Mouse (Mus musculus): ENCODE results near the gene Kif5a. TPM values are rescaled to one million over a fixed set of nuclear protein-coding genes. Genes with fewer than 3 reads are reported as not detected.

The Kif5a gene
- polyA plus RNA-seq, 2 experiments = 2.8 to 9.7 TPM

GRCm38 (mm10) chr10:127225732-127226131 is 37.4 kb downstream of the Kif5a start:
- Histone ChIP-seq H3K27me3 (ENCODE audit: control insufficient read depth, insufficient read depth, low read length) (no peaks in the 10 kb centered on the region; the same call in 1 of the 2 replicates), H3K4me3 (replicated peaks; ENCODE audit: low read length) (no peak overlapping the region), H3K4me2 (replicated peaks; ENCODE audit: low read depth, low read length, severe bottlenecking) (no peak overlapping the region), H3K9me3 (ENCODE audit: control insufficient read depth, low read length) (no peaks in the 10 kb centered on the region), H3K9ac (ENCODE audit: low read depth, low read length, severe bottlenecking) (no peak overlapping the region), H3K4me1 (ENCODE audit: control insufficient read depth, insufficient read depth, low read length) (no peaks in the 10 kb centered on the region), H3K36me3 (ENCODE audit: control insufficient read depth, insufficient read depth, low read length) (no peaks in the 10 kb centered on the region), H3K27ac (replicated peaks; ENCODE audit: low read depth, low read length) (no peak overlapping the region)
- no peak for ATAC-seq (ENCODE audit: low FRiP score, low read depth)
- no peak for DNase-seq (ENCODE audit: low spot score)
- 22% methylated on average over 10 of the region's 10 CpGs for WGBS
- no peak for TF ChIP-seq POLR2A (IDR thresholded peaks at IDR 0.05; ENCODE audit: borderline replicate concordance, extremely low read depth, insufficient read depth, insufficient read length)

- WGBS = 47% methylated on average over 6 of the region's 6 CpGs
- ATAC-seq (ENCODE audit: low FRiP score, low read depth) = no peak
- Histone ChIP-seq H3K9me3 (ENCODE audit: control insufficient read depth, low read length) (no peaks in the 10 kb centered on the region), H3K27ac (replicated peaks; ENCODE audit: low read depth, low read length) (no peak overlapping the region), H3K36me3 (ENCODE audit: control insufficient read depth, insufficient read depth, low read length) (no peaks in the 10 kb centered on the region), H3K4me1 (ENCODE audit: control insufficient read depth, insufficient read depth, low read length) (no peaks in the 10 kb centered on the region), H3K27me3 (ENCODE audit: control insufficient read depth, insufficient read depth, low read length) (no peaks in the 10 kb centered on the region; the same call in 1 of the 2 replicates), H3K4me3 (replicated peaks; ENCODE audit: low read length) (no peak overlapping the region), H3K4me2 (replicated peaks; ENCODE audit: low read depth, low read length, severe bottlenecking) (no peak overlapping the region), H3K9ac (ENCODE audit: low read depth, low read length, severe bottlenecking) (no peak overlapping the region)
- TF ChIP-seq POLR2A (IDR thresholded peaks at IDR 0.05; ENCODE audit: borderline replicate concordance, extremely low read depth, insufficient read depth, insufficient read length) = no peak
- no peak for DNase-seq (ENCODE audit: low spot score)
Observed at GRCm38 (mm10) chr10:127225213-127225612, 37.9 kb downstream of the Kif5a start.

- no peak for ATAC-seq (ENCODE audit: low FRiP score, low read depth)
- H3K4me3 ChIP-seq (replicated peaks; ENCODE audit: low read length) = no peak overlapping the region
- DNase-seq (ENCODE audit: low spot score) = no peak
- no peaks in the 10 kb centered on the region for H3K4me1 ChIP-seq (ENCODE audit: control insufficient read depth, insufficient read depth, low read length)
- no peaks in the 10 kb centered on the region for H3K9me3 ChIP-seq (ENCODE audit: control insufficient read depth, low read length)
- no peak overlapping the region for H3K9ac ChIP-seq (ENCODE audit: low read depth, low read length, severe bottlenecking)
- TF ChIP-seq POLR2A (IDR thresholded peaks at IDR 0.05; ENCODE audit: borderline replicate concordance, extremely low read depth, insufficient read depth, insufficient read length) = no peak
- H3K36me3 ChIP-seq (ENCODE audit: control insufficient read depth, insufficient read depth, low read length) = no peaks in the 10 kb centered on the region
- no peaks in the 10 kb centered on the region for H3K27me3 ChIP-seq (ENCODE audit: control insufficient read depth, insufficient read depth, low read length)
- no peak overlapping the region for H3K27ac ChIP-seq (replicated peaks; ENCODE audit: low read depth, low read length)
- 94% methylated on average over 2 of the region's 2 CpGs for WGBS
- no peak overlapping the region for H3K4me2 ChIP-seq (replicated peaks; ENCODE audit: low read depth, low read length, severe bottlenecking)
Observed at GRCm38 (mm10) chr10:127218339-127218738, 44.8 kb downstream of the Kif5a start.

- TF ChIP-seq POLR2A (IDR thresholded peaks at IDR 0.05; ENCODE audit: borderline replicate concordance, extremely low read depth, insufficient read depth, insufficient read length) = no peak
- Histone ChIP-seq H3K27ac (replicated peaks; ENCODE audit: low read depth, low read length) (no peak overlapping the region), H3K4me2 (replicated peaks; ENCODE audit: low read depth, low read length, severe bottlenecking) (no peak overlapping the region), H3K4me3 (replicated peaks; ENCODE audit: low read length) (no peak overlapping the region), H3K9ac (ENCODE audit: low read depth, low read length, severe bottlenecking) (no peak overlapping the region), H3K36me3 (ENCODE audit: control insufficient read depth, insufficient read depth, low read length) (no peaks in the 10 kb centered on the region), H3K4me1 (ENCODE audit: control insufficient read depth, insufficient read depth, low read length) (no peaks in the 10 kb centered on the region), H3K27me3 (ENCODE audit: control insufficient read depth, insufficient read depth, low read length) (no peaks in the 10 kb centered on the region), H3K9me3 (ENCODE audit: control insufficient read depth, low read length) (no peaks in the 10 kb centered on the region)
- ATAC-seq (ENCODE audit: low FRiP score, low read depth) (no peak), DNase-seq (ENCODE audit: low spot score) (no peak)
Observed at GRCm38 (mm10) chr10:127217177-127217576, 46.0 kb downstream of the Kif5a start.

GRCm38 (mm10) chr10:127216456-127216855 is 46.7 kb downstream of the Kif5a start:
- no peak for TF ChIP-seq POLR2A (IDR thresholded peaks at IDR 0.05; ENCODE audit: borderline replicate concordance, extremely low read depth, insufficient read depth, insufficient read length)
- H3K9ac ChIP-seq (ENCODE audit: low read depth, low read length, severe bottlenecking) = no peak overlapping the region
- DNase-seq (ENCODE audit: low spot score) = no peak
- H3K4me2 ChIP-seq (replicated peaks; ENCODE audit: low read depth, low read length, severe bottlenecking) = no peak overlapping the region
- no peak overlapping the region for H3K4me3 ChIP-seq (replicated peaks; ENCODE audit: low read length)
- H3K36me3 ChIP-seq (ENCODE audit: control insufficient read depth, insufficient read depth, low read length) = no peaks in the 10 kb centered on the region
- no peaks in the 10 kb centered on the region for H3K9me3 ChIP-seq (ENCODE audit: control insufficient read depth, low read length)
- WGBS = 95% methylated on average over 11 of the region's 11 CpGs
- ATAC-seq (ENCODE audit: low FRiP score, low read depth) = no peak
- H3K27ac ChIP-seq (replicated peaks; ENCODE audit: low read depth, low read length) = no peak overlapping the region
- H3K4me1 ChIP-seq (ENCODE audit: control insufficient read depth, insufficient read depth, low read length) = no peaks in the 10 kb centered on the region
- no peaks in the 10 kb centered on the region for H3K27me3 ChIP-seq (ENCODE audit: control insufficient read depth, insufficient read depth, low read length)

- H3K36me3 ChIP-seq (ENCODE audit: control insufficient read depth, insufficient read depth, low read length) = no peaks in the 10 kb centered on the region
- no peaks in the 10 kb centered on the region for H3K9me3 ChIP-seq (ENCODE audit: control insufficient read depth, low read length)
- peaks cover 8% of the 10 kb centered on the region for H3K4me1 ChIP-seq (ENCODE audit: control insufficient read depth, insufficient read depth, low read length)
- no peak for ATAC-seq (ENCODE audit: low FRiP score, low read depth)
- no peaks in the 10 kb centered on the region for H3K27me3 ChIP-seq (ENCODE audit: control insufficient read depth, insufficient read depth, low read length)
- DNase-seq (ENCODE audit: low spot score) = no peak
- 66% methylated on average over 1 of the region's 1 CpGs for WGBS
- H3K9ac ChIP-seq (ENCODE audit: low read depth, low read length, severe bottlenecking) = no peak overlapping the region
- no peak overlapping the region for H3K27ac ChIP-seq (replicated peaks; ENCODE audit: low read depth, low read length)
- no peak overlapping the region for H3K4me3 ChIP-seq (replicated peaks; ENCODE audit: low read length)
- TF ChIP-seq POLR2A (IDR thresholded peaks at IDR 0.05; ENCODE audit: borderline replicate concordance, extremely low read depth, insufficient read depth, insufficient read length) = no peak
- H3K4me2 ChIP-seq (replicated peaks; ENCODE audit: low read depth, low read length, severe bottlenecking) = no peak overlapping the region
Observed at GRCm38 (mm10) chr10:127214422-127214803, 48.7 kb downstream of the Kif5a start.
